Mouse (Mus musculus): Measurements from ENCODE around the gene Myh9.

Myh9 gene

DNA sequence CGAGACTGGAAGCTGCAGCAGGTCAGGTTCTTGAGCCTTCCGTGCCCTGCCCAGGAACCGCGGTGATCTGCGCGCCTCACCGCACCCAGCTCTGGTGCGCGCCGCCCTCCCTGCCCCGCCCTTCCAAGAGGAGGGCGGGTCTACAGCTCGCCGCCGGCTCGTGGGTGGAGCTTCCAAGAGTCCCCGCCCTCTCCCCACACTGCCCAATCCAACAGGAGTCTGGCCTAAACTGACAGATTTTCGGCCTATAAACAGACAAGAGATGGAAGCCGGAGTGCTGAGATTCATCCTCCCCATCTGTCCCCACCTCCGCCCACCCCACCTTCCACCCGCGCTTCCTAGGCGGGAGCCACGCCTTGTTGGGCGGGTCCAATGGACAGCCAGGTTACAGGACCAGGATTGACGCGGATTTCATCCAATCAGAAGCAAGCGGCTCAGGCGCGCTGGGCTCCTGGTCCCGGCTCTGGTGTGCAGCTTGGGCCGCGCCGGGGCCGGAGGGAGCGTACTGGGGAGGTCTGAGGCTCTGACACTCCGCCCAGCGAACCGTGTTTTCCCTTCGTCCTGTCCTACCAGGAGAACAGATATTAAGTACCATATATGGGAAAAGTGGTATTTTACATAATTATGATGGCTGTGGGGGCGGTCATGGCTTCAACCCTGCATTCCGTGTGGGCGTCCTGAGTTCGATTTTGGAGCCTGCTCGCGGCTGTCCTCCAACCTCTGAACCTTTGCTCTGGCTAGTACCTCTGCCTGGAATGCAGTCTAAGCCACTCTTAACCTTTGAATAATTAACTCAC is at the start of gene Myh9:
Myh9 (minus strand) TSS at position 129 of the 797 bp plus-strand sequence.
- peak; percentile 100 for DNase-seq (ENCODE audit: low read depth, low spot score)

DNA sequence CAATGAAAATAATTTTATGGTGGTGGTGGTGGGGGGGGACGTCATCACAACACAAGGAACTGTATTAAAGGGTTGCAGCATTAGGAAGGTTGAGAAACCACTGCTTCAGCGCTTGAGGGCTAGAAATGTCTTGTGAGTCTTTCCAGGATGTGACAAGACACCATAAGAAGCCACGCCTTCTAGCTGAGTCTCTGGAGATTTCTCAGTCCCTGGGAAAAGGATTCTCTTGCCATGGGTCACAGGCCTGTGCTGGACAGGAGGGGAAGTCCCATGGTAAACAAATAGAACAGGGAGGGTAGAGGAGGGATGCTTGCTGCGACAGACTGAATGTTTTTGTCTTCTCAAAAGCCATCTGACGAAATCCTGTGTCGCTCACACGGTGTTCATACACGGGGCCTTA is 49.8 kb upstream of the Myh9 start:
- no peak for DNase-seq (ENCODE audit: low read depth, low spot score)

DNA sequence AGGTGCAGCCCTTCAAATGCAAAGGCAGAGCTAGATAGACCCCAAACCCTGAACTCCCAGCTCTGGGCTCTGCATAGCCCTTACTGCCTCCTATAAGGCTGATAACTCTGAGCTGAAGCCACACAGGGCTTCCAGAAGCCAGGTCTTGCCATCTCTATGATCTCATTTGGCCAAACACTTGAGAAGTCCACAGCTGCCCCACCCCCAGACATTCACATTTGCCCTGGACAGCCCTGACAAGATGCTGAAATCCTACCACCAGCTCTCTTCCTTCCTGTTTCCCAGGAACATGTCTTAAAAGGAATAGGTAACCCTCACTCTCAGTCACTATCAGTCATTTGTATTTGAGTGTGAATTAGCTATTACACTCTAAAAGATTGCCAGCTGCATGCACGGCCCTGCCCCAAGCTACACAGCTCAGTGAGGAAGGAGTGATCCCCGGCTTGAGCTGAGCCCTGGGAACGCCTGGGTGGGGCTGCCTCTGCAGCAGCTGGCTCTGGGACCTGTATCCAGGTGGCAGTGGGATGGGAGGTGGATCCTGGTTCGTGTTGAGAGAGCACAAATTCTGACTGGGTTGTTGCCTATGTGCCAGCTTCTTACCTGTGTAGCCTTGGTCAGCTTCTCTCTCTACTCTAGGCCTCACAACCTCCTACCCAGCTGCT is 47.9 kb upstream of the Myh9 start:
- DNase-seq (ENCODE audit: low read depth, low spot score), result no peak

DNA sequence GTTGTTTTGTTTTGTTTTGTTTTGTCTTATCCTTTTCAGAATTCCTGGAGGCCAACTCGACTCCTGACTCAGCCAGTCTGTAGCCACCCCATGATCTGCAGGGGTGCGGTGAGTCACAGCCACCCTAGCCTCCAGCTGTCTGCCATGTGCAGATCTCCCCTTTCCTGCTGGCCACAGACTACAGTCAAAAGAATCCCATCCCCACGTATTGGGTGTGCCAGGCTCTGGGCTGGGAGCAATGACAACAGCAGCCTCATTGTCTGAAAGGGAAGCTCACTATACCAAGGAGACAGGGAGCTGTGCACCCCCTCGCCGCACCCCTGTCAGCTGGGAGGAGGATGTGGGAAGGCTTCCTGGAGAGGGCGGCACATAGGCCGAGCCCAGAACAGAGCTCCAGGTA is 46.3 kb upstream of the Myh9 start:
- no peak for DNase-seq (ENCODE audit: low read depth, low spot score)

DNA sequence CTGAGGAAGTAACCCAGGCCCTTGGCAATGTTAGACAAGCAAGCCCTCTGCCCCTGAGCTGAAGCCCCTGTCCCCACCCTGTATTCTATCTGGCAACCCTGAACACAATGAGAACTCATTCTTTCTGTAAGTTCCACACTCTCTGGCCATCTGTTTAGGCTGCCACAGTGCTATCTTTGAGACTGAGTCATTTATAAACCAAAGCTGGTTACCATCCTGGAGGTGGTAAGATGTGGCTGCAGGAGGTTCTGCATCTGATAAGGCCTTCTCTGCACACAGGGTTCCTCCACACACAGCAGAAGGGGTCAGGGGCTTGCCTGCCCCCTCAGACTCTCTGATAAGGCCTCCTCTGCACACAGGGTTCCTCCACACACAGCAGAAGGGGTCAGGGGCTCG is 45.1 kb upstream of the Myh9 start:
- no peak for DNase-seq (ENCODE audit: low read depth, low spot score)

DNA sequence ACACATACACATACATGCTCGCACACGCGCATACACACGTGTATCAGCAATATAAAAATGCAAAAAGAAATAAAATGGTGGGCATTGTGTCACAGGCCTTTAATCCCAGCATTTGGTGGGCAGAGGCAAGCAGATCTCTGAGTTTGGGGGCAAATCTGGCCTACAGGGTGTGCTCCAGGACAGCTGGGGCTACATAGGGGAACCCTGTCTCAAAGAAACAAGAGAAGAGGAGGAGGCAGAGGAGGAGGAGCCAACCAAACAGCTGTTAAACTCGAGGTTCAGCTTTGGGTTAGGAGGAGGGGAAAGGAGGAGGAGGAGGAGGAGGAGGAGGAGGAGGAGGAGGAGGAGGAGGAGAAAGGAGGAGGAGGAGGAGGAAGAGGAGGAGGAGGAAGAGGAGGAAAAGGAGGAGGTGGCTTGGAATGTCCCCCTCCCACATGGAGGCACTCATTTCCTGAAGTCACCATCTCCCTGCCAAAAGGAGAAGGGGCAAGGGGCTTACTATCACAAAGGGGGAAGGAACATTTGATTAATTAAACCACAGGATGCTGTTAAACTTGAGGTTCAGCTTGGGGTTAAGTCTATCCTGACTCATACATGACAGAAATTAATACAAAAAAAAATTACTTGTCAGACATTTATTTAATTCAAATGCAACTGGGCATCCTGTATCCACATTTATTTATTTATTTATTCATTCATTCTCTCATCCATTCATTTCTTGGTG is 44.6 kb upstream of the Myh9 start:
- no peak for DNase-seq (ENCODE audit: low read depth, low spot score)

DNA sequence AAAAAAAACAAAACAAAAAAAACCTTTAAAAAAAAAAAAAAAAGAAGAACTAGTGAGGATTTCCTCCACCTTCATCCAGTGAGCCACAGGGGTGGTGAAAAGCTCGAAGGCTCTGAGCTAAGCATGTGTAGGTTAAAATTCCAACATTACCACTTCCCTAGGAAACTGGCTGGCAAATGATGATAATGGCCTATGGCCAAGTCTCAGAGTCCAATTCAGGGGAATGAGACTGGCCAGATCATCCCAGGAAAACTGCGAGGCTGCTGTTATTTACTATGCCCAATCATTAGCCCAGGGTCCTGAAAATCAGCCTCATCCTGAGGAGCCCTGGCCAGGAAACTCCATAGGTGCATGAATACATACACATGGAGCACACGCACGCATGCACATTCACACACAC is 44.0 kb upstream of the Myh9 start:
- DNase-seq (ENCODE audit: low read depth, low spot score), result no peak

DNA sequence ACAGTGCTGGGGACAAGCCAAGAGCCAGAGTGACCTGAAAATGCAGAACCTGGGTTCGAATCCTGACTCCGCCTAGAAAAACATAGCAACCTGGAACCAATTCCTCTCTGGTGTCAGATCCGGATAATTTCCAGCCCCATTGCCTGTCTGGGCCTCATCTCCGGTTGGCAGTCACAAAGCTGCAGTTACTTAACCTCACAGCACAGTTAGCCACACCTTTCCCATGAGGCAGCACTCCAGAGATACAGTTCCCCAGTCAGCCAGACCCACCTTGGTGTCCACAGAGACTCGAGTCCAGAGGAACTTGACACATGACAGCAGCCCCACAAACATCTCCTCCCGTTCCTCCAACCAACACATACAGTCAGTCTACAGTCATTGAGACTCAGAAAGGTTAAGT is 43.2 kb upstream of the Myh9 start:
- no peak for DNase-seq (ENCODE audit: low read depth, low spot score)

DNA sequence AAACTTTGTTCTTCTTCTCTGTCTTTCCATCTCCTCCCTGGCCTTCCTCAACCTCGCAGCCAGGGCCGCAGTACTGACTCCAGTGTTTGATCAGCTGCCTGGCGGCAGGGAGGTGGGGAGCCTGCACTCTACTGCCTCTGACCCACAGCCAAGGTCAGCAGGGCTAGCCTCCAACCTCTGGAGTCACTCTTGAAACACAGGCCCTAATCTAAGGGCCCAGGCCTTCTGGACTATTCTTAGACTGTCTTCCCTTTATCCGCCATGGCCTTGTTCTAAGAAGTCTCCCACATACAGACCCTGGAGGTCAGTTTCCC is 41.7 kb upstream of the Myh9 start:
- no peak for DNase-seq (ENCODE audit: low read depth, low spot score)

DNA sequence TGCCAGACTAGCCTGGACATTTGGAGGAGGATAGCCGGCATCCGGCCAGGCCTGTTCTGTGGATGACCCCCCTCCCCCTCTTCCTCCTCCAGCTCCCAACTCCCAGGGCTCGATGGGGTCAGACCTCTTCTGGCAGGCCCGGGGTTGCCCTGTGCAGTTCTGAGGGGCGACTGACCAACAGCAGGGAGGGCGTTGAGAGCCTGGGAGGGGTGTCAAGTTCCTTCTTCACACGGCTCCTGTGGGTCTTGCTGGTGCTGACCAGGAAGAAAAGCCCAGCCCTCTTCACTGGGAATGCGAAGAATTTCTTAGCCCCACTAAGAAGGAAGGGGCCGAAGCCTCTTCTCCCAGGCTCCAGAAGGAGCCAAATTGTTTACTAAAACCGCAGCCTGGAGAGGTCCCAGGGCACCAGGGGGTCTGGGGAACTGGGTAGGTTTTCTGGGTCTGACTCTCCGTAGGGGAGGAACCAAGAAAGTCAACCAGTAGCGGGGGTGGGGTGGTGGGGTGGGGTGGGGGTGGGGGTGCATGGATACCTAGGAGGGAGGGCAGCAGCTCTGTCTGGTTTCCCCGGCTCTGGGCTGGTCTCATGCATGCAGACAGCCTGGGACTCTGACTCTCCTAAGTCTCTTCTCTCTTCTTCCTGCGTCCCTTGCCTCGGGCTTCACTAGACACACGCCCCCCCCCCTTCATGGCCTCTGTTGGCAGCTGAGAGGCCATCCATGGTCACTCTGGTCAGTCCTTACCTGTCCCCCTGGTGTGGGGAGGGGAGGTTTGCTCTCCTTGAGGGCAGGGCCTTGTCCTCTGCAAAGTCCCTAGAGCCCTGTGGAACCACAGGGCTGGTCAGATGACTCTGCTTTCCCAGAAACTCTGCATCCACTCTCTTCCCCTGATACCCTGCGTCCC is 41.1 kb upstream of the Myh9 start:
- DNase-seq (ENCODE audit: low read depth, low spot score), result no peak

DNA sequence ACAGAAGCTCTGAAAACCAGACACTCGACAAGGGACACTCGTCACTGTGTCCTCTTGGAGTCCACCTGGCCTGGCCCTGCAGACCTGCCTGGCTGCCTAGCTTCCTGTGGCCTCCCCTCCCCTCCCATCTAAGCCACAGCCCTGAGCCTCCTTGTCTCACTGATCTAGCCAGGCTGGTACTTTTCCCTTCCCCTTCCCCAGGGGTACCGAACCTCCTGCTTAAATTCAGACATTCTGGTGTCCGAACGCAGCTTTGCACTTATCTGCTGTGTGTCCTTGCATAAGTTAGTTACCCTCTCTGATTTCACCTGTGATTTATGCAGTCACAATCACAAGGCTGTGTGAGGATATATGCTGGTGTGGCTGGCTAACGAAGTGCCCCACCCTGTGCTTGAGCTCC is 40.3 kb upstream of the Myh9 start:
- no peak for DNase-seq (ENCODE audit: low read depth, low spot score)

DNA sequence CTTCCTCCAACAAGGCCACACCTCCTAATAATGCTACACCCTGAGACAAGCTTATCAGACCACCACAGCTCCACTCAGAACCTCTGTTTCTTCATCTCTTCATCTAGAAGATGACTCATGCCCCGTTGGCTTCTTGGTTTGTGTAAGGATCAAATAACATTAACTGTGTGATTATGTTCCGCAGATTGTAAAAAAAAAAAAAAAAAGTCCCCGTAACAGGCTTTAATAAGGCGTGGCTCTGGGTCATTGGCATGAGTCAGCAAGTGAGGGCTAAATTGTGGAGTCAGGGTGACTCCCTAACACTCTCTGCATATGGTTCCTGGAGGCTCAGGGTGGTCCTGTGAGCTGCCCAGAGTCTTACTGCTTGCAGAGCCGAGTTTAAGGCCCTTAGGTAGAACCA is 39.7 kb upstream of the Myh9 start:
- DNase-seq (ENCODE audit: low read depth, low spot score), result no peak

DNA sequence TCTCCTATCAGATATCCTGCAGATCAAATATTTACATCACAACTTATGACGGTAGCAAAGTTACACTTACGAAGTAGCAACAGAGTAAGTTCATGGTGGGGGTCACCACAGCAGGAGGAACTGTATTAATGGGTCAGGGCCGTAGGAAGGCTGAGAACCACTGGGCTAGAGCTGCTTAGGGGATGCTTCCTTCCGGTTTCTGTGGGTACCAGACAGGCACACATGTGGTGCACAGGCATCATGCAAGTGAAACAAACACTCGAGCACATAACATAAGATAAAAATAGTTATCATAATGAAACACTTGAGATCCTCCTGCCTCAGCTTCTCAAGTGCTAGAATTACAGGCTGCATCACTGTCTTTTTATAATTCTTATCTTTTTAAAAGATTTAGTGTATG is 38.8 kb upstream of the Myh9 start:
- DNase-seq (ENCODE audit: low read depth, low spot score), result no peak

DNA sequence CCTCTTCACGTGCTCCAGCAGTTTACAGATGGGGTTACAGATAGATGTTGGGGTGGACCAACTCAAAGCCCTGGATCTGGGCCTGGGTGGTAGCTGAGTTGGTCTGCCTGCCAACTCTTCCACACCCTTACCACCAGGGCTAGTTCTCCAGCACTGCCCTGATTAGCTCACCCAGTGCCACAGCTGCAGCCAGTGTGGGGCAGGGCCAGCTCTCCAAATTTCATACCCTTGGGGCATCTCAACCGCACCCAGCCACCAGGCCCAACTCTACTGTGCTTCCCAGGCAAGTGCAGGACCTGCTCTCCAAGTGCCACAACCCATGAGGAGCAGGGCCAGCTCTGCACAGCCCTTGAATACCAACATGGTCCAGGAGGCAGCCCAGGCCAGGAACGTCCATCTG is 37.8 kb upstream of the Myh9 start:
- no peak for DNase-seq (ENCODE audit: low read depth, low spot score)

DNA sequence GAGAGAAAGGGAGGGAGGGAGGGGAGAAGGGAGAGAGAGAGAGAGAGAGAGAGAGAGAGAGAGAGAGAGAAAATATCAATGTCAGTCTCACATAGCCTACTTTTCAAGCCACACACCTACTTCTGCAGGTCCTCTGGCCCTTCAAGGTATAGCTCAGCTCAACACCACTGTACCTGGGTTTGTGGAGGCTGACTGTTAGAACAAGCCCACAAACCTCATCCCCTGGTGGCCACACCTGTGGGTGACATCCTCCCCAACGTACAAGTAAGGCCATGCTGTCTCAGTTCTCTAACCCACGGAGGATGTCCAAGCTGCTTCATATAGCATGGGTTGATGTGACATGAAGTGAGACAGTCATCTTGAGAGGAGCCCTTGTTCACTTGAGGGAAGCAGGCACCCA is 35.2 kb upstream of the Myh9 start:
- no peak for DNase-seq (ENCODE audit: low read depth, low spot score)

DNA sequence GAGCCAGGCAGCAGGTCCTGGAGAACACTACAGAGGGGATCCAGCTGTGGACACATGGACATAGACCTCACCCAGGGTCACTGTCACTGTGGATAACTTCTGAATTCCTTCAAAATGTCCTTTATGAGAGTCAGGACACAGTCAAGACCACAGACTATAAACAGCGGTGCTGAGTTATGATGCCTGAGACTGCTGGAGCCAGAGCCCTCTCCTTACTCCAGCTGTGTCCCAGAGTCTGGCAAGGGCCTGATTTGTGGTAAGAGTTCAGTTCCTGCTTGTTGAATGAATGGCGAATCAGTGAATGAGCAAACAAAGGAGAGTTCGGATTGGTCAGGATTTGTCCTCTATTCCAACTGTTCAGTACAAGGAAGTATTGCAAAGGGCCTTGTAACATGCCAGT is 34.7 kb upstream of the Myh9 start:
- no peak for DNase-seq (ENCODE audit: low read depth, low spot score)

DNA sequence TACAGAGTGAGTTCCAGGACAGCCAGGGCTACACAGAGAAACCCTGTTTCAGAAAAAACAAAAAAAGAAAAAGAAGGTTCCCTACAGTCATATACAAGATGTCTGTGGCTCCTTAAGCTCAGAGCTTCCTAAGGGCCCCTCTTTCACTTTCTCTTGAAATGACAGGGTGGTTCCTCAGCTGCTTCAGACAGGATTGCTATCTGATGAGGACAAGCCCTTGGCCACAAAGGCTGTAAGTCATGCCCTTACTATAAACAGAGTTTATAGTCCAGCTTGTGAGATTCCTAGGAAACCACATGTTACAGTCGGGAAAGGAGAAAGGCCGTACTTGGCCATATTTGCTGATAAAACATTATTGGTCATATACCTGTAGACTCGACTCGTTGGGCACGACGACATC is 34.0 kb upstream of the Myh9 start:
- DNase-seq (ENCODE audit: low read depth, low spot score), result no peak

DNA sequence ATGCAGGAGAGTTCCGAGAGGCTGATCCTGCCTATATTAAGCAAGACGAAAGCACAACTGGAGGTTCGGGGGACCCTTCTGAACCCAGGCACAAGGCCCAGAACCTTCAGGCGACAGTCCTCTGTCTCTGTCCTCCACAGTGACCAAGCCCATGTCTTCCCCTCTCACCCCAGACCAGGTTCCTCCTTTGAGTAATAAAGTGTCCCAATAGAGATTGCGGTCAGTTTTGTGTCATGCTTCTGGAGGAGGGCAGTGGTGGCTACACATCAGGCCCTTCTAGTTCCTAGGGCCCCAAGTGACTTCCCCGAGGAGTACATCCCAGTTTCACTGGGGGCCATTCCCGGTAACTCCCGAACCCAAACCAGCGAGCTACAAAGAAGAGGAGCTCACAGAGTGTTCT is 32.8 kb upstream of the Myh9 start:
- DNase-seq (ENCODE audit: low read depth, low spot score), result no peak

DNA sequence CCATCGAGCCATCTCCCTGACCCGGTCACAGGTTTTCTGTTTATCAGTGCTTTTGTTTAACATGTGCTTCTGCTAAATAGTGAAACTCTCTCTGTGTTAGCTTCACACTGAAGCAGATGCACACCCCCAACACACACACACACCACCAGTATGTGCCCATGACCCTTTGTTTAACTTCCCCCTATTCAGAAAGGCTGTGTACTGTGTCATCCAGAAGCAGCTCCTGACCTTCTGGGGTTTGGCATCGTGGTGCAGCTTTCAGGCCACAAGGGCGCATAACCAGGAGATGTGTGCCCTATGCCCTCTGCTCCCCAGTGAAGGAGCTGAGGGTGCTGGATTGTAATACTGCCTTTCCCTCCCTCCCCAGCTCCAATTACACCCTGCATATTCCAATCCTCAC is 32.3 kb upstream of the Myh9 start:
- DNase-seq (ENCODE audit: low read depth, low spot score), result no peak

DNA sequence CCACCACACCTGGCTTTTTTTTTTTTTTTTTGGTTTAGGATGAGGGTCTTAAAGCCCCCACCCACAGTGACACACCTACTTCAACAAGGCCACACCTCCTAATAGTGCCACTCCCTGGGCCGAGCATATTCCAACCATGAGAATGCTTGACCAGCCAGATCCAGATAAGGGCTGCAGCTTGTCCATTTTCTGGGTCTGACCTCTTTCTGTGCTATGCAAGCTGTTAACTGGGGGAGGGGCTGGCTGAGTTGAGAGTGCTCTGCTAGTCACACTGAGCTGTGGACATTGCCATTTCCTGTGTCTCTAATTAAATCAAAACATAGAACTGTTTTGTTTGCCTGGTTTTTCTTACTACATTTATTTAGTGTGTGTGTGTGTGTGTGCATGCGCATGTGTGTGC is 31.6 kb upstream of the Myh9 start:
- no peak for DNase-seq (ENCODE audit: low read depth, low spot score)

DNA sequence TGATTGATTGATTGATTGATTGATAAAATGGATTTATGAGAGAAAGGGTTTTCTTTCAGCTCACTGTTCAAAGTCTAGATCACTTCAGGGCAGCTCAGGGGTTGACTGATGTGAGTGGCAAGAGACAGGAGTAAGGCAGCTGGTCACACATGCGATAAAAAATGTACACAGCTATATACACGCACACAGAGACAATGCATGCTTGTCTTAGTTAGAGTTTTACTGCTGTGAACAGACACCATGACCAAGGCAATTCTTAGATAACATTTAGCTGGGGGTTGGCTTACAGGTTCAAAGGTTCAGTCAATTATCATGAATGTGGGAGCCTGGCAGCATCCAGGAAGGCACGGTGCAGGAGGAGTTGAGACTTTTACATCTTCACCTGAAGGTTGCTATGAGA is 31.0 kb upstream of the Myh9 start:
- no peak for DNase-seq (ENCODE audit: low read depth, low spot score)

DNA sequence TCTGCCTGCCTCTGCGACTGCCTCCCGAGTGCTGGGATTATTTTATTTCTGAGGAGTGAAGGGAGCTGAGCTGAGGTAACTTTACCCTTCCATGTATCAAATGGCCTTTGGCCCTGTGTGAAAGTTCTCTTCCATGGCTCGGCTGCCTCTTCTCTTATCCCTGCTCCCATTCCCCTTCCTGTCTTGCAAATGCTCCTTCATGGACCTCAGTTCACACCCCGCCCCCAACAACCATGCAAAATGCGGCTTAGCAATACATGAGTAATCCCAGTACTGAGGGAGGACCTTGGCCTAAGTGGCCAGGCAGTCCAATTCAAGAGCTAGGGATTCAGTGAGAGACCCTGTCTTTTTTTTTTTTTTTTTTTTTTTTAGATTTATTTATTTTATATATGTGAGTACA is 26.4 kb upstream of the Myh9 start:
- DNase-seq (ENCODE audit: low read depth, low spot score), result no peak
